Mouse (Mus musculus): Measurements from ENCODE around the gene Ext2.

- TF ChIP-seq CTCF (IDR thresholded peaks at IDR 0.05; ENCODE audit: low read depth) (no peak), EP300 (IDR thresholded peaks at IDR 0.05; ENCODE audit: low read depth) (no peak)
Measured at GRCm38 (mm10) chr2:93681321-93681720, 141.0 kb downstream of the Ext2 start.

All from liver, postnatal 0 days (tissue).